Mouse (Mus musculus) liver, postnatal 0 days (tissue): ENCODE measurements around the gene Sumf1.

ENCODE experiments used
- CTCF ChIP-seq: sonication (generic); IDR thresholded peaks from 2 replicates; pipeline ENCODE4 v1.5.1; 2016; ENCODE audit warnings: antibody characterized with exemption, low read depth
- EP300 ChIP-seq: IDR thresholded peaks from 2 replicates; pipeline ENCODE4 v1.6.1; 2016; ENCODE audit warnings: antibody characterized with exemption, low read depth, mild to moderate bottlenecking

DNA sequence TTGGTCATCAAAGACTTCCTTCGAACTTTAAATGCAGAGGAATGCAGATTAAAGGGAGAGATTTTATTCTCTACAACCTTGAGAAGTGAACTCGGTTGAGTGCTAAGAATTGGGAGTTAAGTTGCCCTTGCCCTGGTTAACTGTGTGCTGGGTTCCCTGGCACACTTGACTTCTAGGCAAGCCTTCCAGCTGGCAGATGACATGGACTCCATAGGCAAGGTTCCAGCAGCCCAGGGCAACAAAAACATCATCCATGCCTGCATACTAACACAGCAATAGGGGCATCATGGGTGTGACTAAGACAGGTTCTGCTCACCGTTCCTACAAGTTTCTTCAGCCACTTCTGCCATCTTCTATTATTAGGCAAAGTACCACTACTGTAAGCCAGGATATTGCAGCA, 58.8 kb downstream of the Sumf1 start:
- TF ChIP-seq CTCF = no peak
- no peak for TF ChIP-seq EP300
